Mouse (Mus musculus): Measurements from ENCODE around the gene Mak. TPM values are rescaled to one million over a fixed set of nuclear protein-coding genes. Genes with fewer than 3 reads are reported as not detected.

Gene Mak
- total RNA-seq (2012; rRNA removed) (not detected in 2 replicates), total RNA-seq (2014; rRNA removed) (not detected in 2 replicates), polyA plus RNA-seq (2012; ENCODE audit: insufficient read length, low read depth) (not detected in 2 replicates)

- no peak within 1 kb of the TSS for H3K4me3 ChIP-seq (replicated peaks in 1 of 3; ENCODE audit: low read depth in 2 of 3, low read length in 2 of 3, poor library complexity in 1 of 3)
- in situ Hi-C loops (cut with MboI; ENCODE audit: low pct_ligation_motif_present, low pct_unique_long_range_greater_than_20kb, low sequenced_read_pairs), result no loop called here
Observed at GRCm38 (mm10) chr13:41079421-41079780, at the start of gene Mak. TSS of gene Mak (minus strand) at chr13:41079706.

GRCm38 (mm10) chr13:41129061-41129460, 49.6 kb upstream of the Mak start:
- dilution Hi-C loops (cut with MboI; ENCODE audit: extremely low pct_ligation_motif_present, extremely low pct_unique_long_range_greater_than_20kb, low sequenced_read_pairs), result no loop called here
- H3K79me2 ChIP-seq (replicated peaks; ENCODE audit: control insufficient read depth, extremely low read depth, insufficient read depth, poor library complexity, severe bottlenecking), result no peaks in the 10 kb centered on the region
- H3K27ac ChIP-seq (ENCODE audit: insufficient read depth, low read depth), result no peak overlapping the region
- no peak for DNase-seq (ENCODE audit: extremely low read depth)
- H3K9me3 ChIP-seq (replicated peaks; ENCODE audit: low read length), result no peaks in the 10 kb centered on the region
- peaks cover 0 to 2% of the 10 kb centered on the region in 2 experiments for H3K36me3 ChIP-seq (replicated peaks in 1 of 2; ENCODE audit: control insufficient read depth in 1 of 2, insufficient read depth in 1 of 2, low read length in 1 of 2)
- peaks cover 0 to 18% of the 10 kb centered on the region in 2 experiments; a peak in 2 of 4 replicates for H3K4me1 ChIP-seq (ENCODE audit: control insufficient read depth in 1 of 2, insufficient read depth in 2 of 2)
- TF ChIP-seq TCF12 (IDR thresholded peaks at IDR 0.05; ENCODE audit: low read depth, low read length) (no peak), MEF2A (IDR thresholded peaks at IDR 0.05; ENCODE audit: borderline replicate concordance, low read depth, low read length) (no peak), JUN (IDR thresholded peaks at IDR 0.05; ENCODE audit: insufficient read depth, low read depth, low read length) (no peak), ZNF384 (IDR thresholded peaks at IDR 0.05; ENCODE audit: low read depth, low read length) (no peak), USF2 (conservative IDR thresholded peaks at IDR 0.05; ENCODE audit: low read depth, low read length) (no peak), TBP (conservative IDR thresholded peaks at IDR 0.05; ENCODE audit: low read depth, low read length) (no peak), ZC3H11A (IDR thresholded peaks at IDR 0.05; ENCODE audit: low read depth, low read length) (no peak), ZMIZ1 (IDR thresholded peaks at IDR 0.05; ENCODE audit: low read depth, low read length) (no peak), HCFC1 (IDR thresholded peaks at IDR 0.05; ENCODE audit: low read depth, low read length) (no peak), MXI1 (IDR thresholded peaks at IDR 0.05; ENCODE audit: low read depth, low read length) (no peak), E2F4 (IDR thresholded peaks at IDR 0.05; ENCODE audit: insufficient replicate concordance, low read depth, low read length) (no peak), POLR2AphosphoS2 (IDR thresholded peaks at IDR 0.05; ENCODE audit: low read depth, low read length) (no peak), USF1 (IDR thresholded peaks at IDR 0.05; ENCODE audit: low read depth, low read length) (no peak), RAD21 (IDR thresholded peaks at IDR 0.05; ENCODE audit: low read depth, low read length) (no peak), SIN3A (IDR thresholded peaks at IDR 0.05; ENCODE audit: low read length) (no peak), POLR2A (IDR thresholded peaks at IDR 0.05; ENCODE audit: low read depth, low read length) (no peak), MAFK (IDR thresholded peaks at IDR 0.05; ENCODE audit: insufficient replicate concordance, low read length) (no peak), KAT2A (IDR thresholded peaks at IDR 0.05; ENCODE audit: insufficient replicate concordance, low read length) (no peak)
- in situ Hi-C loops (cut with MboI; ENCODE audit: low pct_ligation_motif_present, low pct_unique_long_range_greater_than_20kb, low sequenced_read_pairs), result loop anchor here (25.0 kb wide), 1 partner anchor 433 kb away; no protein-coding TSS in a partner anchor
- no peak overlapping the region for H3K9ac ChIP-seq (ENCODE audit: insufficient read depth, low read depth)
- no peak overlapping the region for H3K4me3 ChIP-seq (replicated peaks in 1 of 3; ENCODE audit: low read depth in 2 of 3, low read length in 2 of 3, poor library complexity in 1 of 3)
- H3K4me2 ChIP-seq (ENCODE audit: insufficient read depth, low read depth, poor library complexity, severe bottlenecking), result no peak overlapping the region
- H3K27me3 ChIP-seq (replicated peaks), result no peaks in the 10 kb centered on the region

More at GRCm38 (mm10) chr13:41079421-41079780, at the start of gene Mak:
- no peak within 1 kb of the TSS for H3K9ac ChIP-seq (ENCODE audit: insufficient read depth, low read depth)
- H3K27ac ChIP-seq (ENCODE audit: insufficient read depth, low read depth), result no peak within 1 kb of the TSS
- H3K79me2 ChIP-seq (replicated peaks; ENCODE audit: control insufficient read depth, extremely low read depth, insufficient read depth, poor library complexity, severe bottlenecking), result no peaks in the 10 kb centered on the region
- H3K27me3 ChIP-seq (replicated peaks), result no peaks in the 10 kb centered on the region
- no peaks in the 10 kb centered on the region for H3K4me1 ChIP-seq (ENCODE audit: control insufficient read depth in 1 of 2, insufficient read depth in 2 of 2)
- dilution Hi-C loops (cut with MboI; ENCODE audit: extremely low pct_ligation_motif_present, extremely low pct_unique_long_range_greater_than_20kb, low sequenced_read_pairs), result no loop called here
- H3K36me3 ChIP-seq (replicated peaks in 1 of 2; ENCODE audit: control insufficient read depth in 1 of 2, insufficient read depth in 1 of 2, low read length in 1 of 2), result no peaks in the 10 kb centered on the region
- TF ChIP-seq PAX5 (IDR thresholded peaks at IDR 0.05; ENCODE audit: low read length), result no peak
- no peak for TF ChIP-seq MAX (IDR thresholded peaks at IDR 0.05; ENCODE audit: low read length)
- TF ChIP-seq MAZ (IDR thresholded peaks at IDR 0.05; ENCODE audit: low read depth, low read length), result no peak
- TF ChIP-seq KAT2A (IDR thresholded peaks at IDR 0.05; ENCODE audit: insufficient replicate concordance, low read length), result no peak
- no peak for TF ChIP-seq MAFK (IDR thresholded peaks at IDR 0.05; ENCODE audit: insufficient replicate concordance, low read length)
- no peaks in the 10 kb centered on the region for H3K9me3 ChIP-seq (replicated peaks; ENCODE audit: low read length)
- no peak for DNase-seq (ENCODE audit: extremely low read depth)
- H3K4me2 ChIP-seq (ENCODE audit: insufficient read depth, low read depth, poor library complexity, severe bottlenecking), result no peak within 1 kb of the TSS
